Mouse (Mus musculus): Measurements from ENCODE around the gene Rpl23a. TPM values are rescaled to one million over a fixed set of nuclear protein-coding genes. Genes with fewer than 3 reads are reported as not detected.

Gene Rpl23a
- polyA plus RNA-seq, 1 experiment from 2014 or later, result 1,263 TPM

DNA sequence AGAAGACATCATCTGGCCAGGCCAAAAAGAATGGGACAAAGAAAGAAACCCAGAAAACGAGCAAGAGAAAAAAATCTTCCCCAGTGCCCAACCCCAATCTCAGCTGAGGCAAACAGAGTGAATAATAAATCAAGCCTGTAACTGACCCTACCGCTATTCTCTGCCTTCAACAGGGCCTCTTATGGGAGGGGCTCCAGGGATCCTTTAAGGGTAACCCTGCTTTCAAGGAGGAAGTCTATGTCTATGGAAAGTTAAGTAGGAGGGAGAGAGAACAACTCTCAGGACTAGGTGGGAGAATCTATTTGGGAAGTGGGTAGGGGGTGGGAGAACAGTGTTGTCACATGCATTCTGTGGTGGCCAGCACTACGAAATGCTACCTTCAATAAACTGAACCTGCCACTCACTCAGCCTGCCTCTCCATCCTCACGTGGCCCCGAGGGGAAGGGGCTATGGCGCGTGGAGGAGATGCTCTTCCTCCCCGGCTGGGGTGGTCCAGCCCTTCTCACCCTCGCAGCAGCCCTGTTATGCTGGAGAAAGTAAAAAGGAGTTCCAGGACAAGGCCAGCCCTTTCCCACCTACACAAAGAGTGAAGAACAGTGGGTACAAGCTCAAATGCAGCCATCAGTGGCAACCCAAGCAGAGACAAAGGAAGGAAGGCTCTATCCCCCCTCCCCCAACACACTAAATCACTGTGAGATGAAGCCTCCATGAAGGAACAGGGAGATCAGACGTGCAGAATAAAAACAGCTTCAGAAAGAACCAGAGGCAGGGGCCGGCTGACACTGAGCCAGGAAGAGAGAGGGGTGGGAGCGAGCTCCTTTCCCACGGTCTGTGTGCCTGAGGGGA is 22.2 kb upstream of the Rpl23a start:
- Histone ChIP-seq H3K36me3 (ENCODE audit: control insufficient read depth, insufficient read depth, low read length) (peaks cover 34% of the 10 kb centered on the region), H3K4me1 (ENCODE audit: control insufficient read depth, insufficient read depth, low read length) (no peaks in the 10 kb centered on the region), H3K4me3 (replicated peaks; ENCODE audit: low read length) (no peak overlapping the region), H3K9me3 (replicated peaks; ENCODE audit: control insufficient read depth, low read length) (no peaks in the 10 kb centered on the region), H3K27me3 (ENCODE audit: control insufficient read depth, insufficient read depth, low read length) (no peaks in the 10 kb centered on the region), H3K27ac (ENCODE audit: low read length) (peak overlapping the region; percentile 33), H3K4me2 (ENCODE audit: low read depth, low read length) (no peak overlapping the region), H3K9ac (ENCODE audit: low read length) (no peak overlapping the region)
- ATAC-seq (ENCODE audit: insufficient read depth, low FRiP score), result no peak
- 50% methylated on average over 13 of the region's 13 CpGs for WGBS

DNA sequence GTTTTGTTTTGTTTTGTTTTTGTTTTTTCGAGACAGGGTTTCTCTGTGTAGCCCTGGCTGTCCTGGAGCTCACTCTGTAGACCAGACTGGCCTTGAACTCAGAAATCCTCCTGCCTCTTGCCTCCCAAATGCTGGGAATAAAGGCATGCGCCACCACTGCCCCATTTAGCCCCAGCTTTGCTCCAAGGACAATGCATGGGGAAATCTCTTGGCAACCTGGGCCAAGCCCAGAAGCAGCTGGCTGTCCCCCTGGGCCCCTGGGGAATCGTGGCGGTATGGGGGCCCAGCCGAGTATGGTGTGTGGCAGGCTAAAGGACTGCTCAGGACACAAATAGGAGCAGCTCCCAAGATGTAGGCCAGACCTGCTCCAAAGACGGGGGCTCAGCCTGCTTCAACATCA is 20.9 kb upstream of the Rpl23a start:
- Histone ChIP-seq H3K27me3 (ENCODE audit: control insufficient read depth, insufficient read depth, low read length) (no peaks in the 10 kb centered on the region), H3K27ac (ENCODE audit: low read length) (no peak overlapping the region), H3K9me3 (replicated peaks; ENCODE audit: control insufficient read depth, low read length) (no peaks in the 10 kb centered on the region), H3K9ac (ENCODE audit: low read length) (no peak overlapping the region), H3K4me1 (ENCODE audit: control insufficient read depth, insufficient read depth, low read length) (no peaks in the 10 kb centered on the region), H3K4me2 (ENCODE audit: low read depth, low read length) (no peak overlapping the region), H3K36me3 (ENCODE audit: control insufficient read depth, insufficient read depth, low read length) (peaks cover 29% of the 10 kb centered on the region), H3K4me3 (replicated peaks; ENCODE audit: low read length) (no peak overlapping the region)
- ATAC-seq (ENCODE audit: insufficient read depth, low FRiP score), result no peak
- WGBS, result 81% methylated on average over 6 of the region's 6 CpGs

DNA sequence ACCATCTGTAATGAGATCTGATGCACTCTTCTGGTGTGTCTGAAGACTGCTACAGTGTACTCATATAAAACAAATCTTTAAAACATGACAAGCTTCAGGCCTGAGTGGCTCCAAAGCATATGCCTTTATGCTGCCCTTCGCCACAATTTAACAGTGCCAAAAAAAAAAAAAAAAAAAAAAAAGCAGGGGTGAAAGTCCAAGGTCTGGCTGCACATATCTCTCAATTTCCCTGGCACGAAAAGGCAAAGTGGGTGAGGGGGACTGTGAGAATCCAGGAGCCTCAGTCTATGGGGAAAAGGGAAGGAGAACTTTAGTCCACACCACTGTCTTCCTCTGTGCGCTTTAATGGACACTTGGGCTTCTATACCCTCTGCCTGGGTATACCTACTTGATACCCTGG is 19.0 kb upstream of the Rpl23a start:
- H3K36me3 ChIP-seq (ENCODE audit: control insufficient read depth, insufficient read depth, low read length), result peaks cover 13% of the 10 kb centered on the region
- no peaks in the 10 kb centered on the region for H3K4me1 ChIP-seq (ENCODE audit: control insufficient read depth, insufficient read depth, low read length)
- no peak for ATAC-seq (ENCODE audit: insufficient read depth, low FRiP score)
- no peak overlapping the region for H3K27ac ChIP-seq (ENCODE audit: low read length)
- 83% methylated on average over 3 of the region's 3 CpGs for WGBS
- no peak overlapping the region for H3K4me3 ChIP-seq (replicated peaks; ENCODE audit: low read length)
- no peak overlapping the region for H3K9ac ChIP-seq (ENCODE audit: low read length)
- H3K27me3 ChIP-seq (ENCODE audit: control insufficient read depth, insufficient read depth, low read length), result no peaks in the 10 kb centered on the region
- no peaks in the 10 kb centered on the region for H3K9me3 ChIP-seq (replicated peaks; ENCODE audit: control insufficient read depth, low read length)
- no peak overlapping the region for H3K4me2 ChIP-seq (ENCODE audit: low read depth, low read length)

DNA sequence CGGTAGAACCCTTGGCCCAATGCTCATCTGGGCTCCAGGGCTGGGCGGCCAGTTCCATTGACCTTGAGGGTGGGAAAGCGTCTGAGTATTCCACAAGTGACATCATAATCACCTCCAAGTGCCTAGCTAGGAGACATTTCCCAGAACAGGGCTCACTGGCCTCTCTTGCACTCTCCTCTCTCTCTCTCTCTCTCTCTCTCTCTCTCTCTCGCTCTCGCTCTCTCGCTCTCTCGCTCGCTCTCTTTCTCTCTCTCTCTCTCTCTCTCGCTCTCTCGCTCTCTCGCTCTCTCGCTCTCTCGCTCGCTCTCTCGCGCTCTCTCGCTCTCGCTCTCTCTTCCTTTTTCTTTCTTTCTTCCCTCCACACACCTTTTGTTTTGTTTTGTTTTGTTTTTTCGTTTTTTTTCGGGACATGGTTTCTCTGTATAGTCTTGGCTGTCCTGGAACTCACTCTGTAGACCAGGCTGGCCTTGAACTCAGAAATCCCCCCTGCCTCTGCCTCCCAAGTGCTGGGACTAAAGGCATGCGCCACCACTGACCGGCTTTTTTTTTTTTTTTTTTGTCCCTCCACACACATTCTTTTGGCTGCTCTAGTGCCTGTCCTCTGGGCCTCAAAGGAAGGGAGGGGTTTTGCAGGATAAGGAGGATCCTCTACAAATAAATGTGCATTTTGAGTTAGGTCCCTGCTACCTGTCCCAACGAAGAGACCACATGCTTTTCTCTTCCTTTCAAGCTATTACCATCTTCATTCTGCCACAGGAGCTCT is 11.9 kb upstream of the Rpl23a start:
- 56% methylated on average over 23 of the region's 23 CpGs for WGBS
- peak overlapping the region; percentile 85 for H3K4me2 ChIP-seq (ENCODE audit: low read depth, low read length)
- no peaks in the 10 kb centered on the region for H3K27me3 ChIP-seq (ENCODE audit: control insufficient read depth, insufficient read depth, low read length)
- no peaks in the 10 kb centered on the region for H3K9me3 ChIP-seq (replicated peaks; ENCODE audit: control insufficient read depth, low read length)
- H3K27ac ChIP-seq (ENCODE audit: low read length), result peak overlapping the region; percentile 42; the same call in 1 of the 2 replicates
- H3K4me3 ChIP-seq (replicated peaks; ENCODE audit: low read length), result peak overlapping the region; percentile 64
- H3K4me1 ChIP-seq (ENCODE audit: control insufficient read depth, insufficient read depth, low read length), result peaks cover 8% of the 10 kb centered on the region
- peak overlapping the region; percentile 71 for H3K9ac ChIP-seq (ENCODE audit: low read length)
- no peaks in the 10 kb centered on the region for H3K36me3 ChIP-seq (ENCODE audit: control insufficient read depth, insufficient read depth, low read length)
- no peak for ATAC-seq (ENCODE audit: insufficient read depth, low FRiP score)

DNA sequence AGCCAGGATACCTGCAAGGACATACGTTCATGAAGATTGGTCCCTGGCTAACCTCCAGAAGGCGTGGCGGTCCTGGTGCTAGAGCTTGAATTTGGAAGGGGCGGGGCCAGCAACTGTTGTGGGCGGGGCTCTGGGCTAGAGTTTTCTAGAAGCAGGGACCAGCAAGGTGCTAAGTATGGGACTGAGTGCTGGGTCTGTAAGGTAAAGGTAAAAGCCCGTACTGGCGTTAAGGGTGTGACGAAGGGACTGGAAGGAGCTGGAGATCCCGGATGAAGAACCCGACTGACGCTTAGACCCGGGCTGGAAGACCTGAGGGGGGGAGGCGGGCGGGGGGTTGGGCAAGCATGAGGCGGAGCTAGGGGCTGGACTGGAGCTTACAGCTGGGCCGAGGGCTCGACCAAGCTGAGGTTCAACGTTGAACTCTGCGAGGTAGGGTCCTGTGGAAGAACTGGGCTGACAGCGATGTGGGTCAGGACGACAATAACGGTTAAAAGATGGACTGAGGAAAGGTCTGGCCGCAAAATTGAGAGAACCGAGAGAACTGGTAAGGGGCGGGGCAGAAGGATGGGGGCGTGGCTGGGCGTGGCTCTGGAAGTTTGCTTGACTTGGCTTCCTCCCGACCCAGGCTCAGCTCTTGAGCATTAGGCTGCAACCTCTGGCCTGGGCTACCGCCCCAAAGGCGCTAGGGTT is 11.2 kb upstream of the Rpl23a start:
- Histone ChIP-seq H3K27ac (ENCODE audit: low read length) (peak overlapping the region; percentile 42; the same call in 1 of the 2 replicates), H3K27me3 (ENCODE audit: control insufficient read depth, insufficient read depth, low read length) (no peaks in the 10 kb centered on the region), H3K9ac (ENCODE audit: low read length) (peak overlapping the region; percentile 71), H3K4me2 (ENCODE audit: low read depth, low read length) (peak overlapping the region; percentile 85), H3K9me3 (replicated peaks; ENCODE audit: control insufficient read depth, low read length) (no peaks in the 10 kb centered on the region), H3K36me3 (ENCODE audit: control insufficient read depth, insufficient read depth, low read length) (no peaks in the 10 kb centered on the region), H3K4me1 (ENCODE audit: control insufficient read depth, insufficient read depth, low read length) (peaks cover 15% of the 10 kb centered on the region), H3K4me3 (replicated peaks; ENCODE audit: low read length) (peak overlapping the region; percentile 64)
- 2% methylated on average over 30 of the region's 30 CpGs for WGBS
- ATAC-seq (ENCODE audit: insufficient read depth, low FRiP score), result peak; percentile 78

- Histone ChIP-seq H3K9ac (ENCODE audit: low read length) (peak within 1 kb of the TSS; percentile 71; the same call in 1 of the 2 replicates), H3K27ac (ENCODE audit: low read length) (no peak within 1 kb of the TSS), H3K27me3 (ENCODE audit: control insufficient read depth, insufficient read depth, low read length) (no peaks in the 10 kb centered on the region), H3K4me3 (replicated peaks; ENCODE audit: low read length) (peak within 1 kb of the TSS; percentile 64), H3K9me3 (replicated peaks; ENCODE audit: control insufficient read depth, low read length) (no peaks in the 10 kb centered on the region), H3K4me2 (ENCODE audit: low read depth, low read length) (peak within 1 kb of the TSS; percentile 85), H3K4me1 (ENCODE audit: control insufficient read depth, insufficient read depth, low read length) (peaks cover 18% of the 10 kb centered on the region), H3K36me3 (ENCODE audit: control insufficient read depth, insufficient read depth, low read length) (no peaks in the 10 kb centered on the region)
- WGBS, result 80% methylated on average over 1 of the region's 1 CpGs
- no peak for ATAC-seq (ENCODE audit: insufficient read depth, low FRiP score)
These were observed 9.7 kb upstream of the Rpl23a start, which contains the start of gene Proca1 for GRCm38 (mm10) chr11:78193113-78193512. TSS of gene Proca1 (plus strand) at chr11:78193392.

DNA sequence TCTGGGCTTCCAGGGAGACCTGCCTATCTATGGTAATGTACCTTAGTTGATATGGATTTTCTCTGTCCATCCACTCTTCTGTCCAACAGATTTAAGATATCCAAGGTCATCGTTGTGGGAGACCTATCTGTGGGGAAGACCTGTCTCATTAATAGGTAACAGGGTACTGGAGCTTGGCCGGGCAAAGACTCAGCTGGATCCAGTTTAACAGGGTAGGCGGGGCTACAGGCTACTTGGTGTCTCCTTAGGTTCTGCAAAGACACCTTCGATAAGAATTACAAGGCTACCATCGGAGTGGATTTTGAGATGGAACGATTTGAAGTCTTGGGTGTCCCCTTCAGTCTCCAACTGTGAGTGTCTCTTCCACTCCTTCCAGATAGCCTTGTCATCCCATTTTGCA is 6.7 kb upstream of the Rpl23a start:
- H3K27ac ChIP-seq (ENCODE audit: low read length), result peak overlapping the region; percentile 97
- peak overlapping the region; percentile 69 for H3K4me2 ChIP-seq (ENCODE audit: low read depth, low read length)
- no peaks in the 10 kb centered on the region for H3K27me3 ChIP-seq (ENCODE audit: control insufficient read depth, insufficient read depth, low read length)
- WGBS, result 56% methylated on average over 6 of the region's 6 CpGs
- no peak for ATAC-seq (ENCODE audit: insufficient read depth, low FRiP score)
- peaks cover 16% of the 10 kb centered on the region for H3K4me1 ChIP-seq (ENCODE audit: control insufficient read depth, insufficient read depth, low read length)
- peak overlapping the region; percentile 94 for H3K9ac ChIP-seq (ENCODE audit: low read length)
- H3K36me3 ChIP-seq (ENCODE audit: control insufficient read depth, insufficient read depth, low read length), result no peaks in the 10 kb centered on the region
- H3K9me3 ChIP-seq (replicated peaks; ENCODE audit: control insufficient read depth, low read length), result no peaks in the 10 kb centered on the region
- peak overlapping the region; percentile 76 for H3K4me3 ChIP-seq (replicated peaks; ENCODE audit: low read length)

DNA sequence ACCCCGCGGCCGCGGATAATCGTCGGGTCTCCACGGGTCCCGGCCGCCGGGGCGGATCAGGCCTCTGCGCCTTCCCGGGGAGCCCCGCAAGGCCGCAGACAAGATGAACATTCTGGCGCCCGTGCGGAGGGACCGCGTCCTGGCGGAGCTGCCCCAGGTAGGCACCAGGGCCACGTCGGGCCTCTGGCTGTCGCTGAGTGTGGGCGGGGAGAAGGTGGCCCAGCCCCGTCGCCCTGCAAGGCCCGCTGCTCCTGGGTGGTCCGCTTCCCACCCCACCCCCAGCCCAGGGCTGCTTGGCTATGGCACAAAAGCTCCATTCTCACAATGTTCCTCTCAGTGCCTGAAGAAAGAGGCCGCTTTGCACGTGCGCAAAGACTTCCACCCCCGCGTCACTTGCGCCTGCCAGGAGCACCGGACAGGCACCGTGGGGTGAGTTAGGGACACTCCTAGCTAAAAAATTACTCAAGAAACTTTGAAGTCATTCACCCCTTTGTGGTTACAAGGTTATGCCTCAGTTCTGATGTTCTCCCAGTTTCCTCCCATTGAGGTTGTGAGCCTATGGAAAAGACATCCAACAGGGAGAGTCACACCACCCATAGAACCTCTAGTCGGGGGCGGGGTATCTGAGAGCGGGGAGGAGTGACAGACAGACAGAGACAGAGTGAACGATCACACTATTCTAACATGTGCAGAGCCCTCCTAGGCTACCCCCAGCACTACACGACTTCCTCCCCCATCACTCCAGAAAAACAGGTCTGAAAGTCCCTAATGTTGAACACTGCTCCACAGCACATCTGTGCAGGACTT is 6.1 kb upstream of the Rpl23a start:
- Histone ChIP-seq H3K36me3 (ENCODE audit: control insufficient read depth, insufficient read depth, low read length) (no peaks in the 10 kb centered on the region), H3K9me3 (replicated peaks; ENCODE audit: control insufficient read depth, low read length) (no peaks in the 10 kb centered on the region), H3K9ac (ENCODE audit: low read length) (peak overlapping the region; percentile 94), H3K27me3 (ENCODE audit: control insufficient read depth, insufficient read depth, low read length) (no peaks in the 10 kb centered on the region), H3K4me1 (ENCODE audit: control insufficient read depth, insufficient read depth, low read length) (peaks cover 12% of the 10 kb centered on the region), H3K4me2 (ENCODE audit: low read depth, low read length) (peak overlapping the region; percentile 69), H3K4me3 (replicated peaks; ENCODE audit: low read length) (peak overlapping the region; percentile 76), H3K27ac (ENCODE audit: low read length) (peak overlapping the region; percentile 97)
- under 1% methylated on average over 42 of the region's 42 CpGs for WGBS
- ATAC-seq (ENCODE audit: insufficient read depth, low FRiP score), result peak; percentile 83
